Mouse (Mus musculus) hindbrain, embryonic 16.5 days (tissue): ENCODE data around the gene Frrs1l. TPM values are rescaled to one million over a fixed set of nuclear protein-coding genes. Genes with fewer than 3 reads are reported as not detected.

ENCODE experiments used
- ATAC-seq: fragments of 200-750 bp; cut with Nextera tagmentation; 2 replicates; pipeline ENCODE4 v1.8.0; 2017; ENCODE audit warnings: moderate TSS enrichment, moderate library complexity
- H3K27ac ChIP-seq: fragments of 300-500 bp; sonication (generic); 2 replicates; pipeline ENCODE4 v1.5.1; 2014; ENCODE audit warnings: low read depth, mild to moderate bottlenecking, control low read depth, low read length, moderate library complexity
- H3K27me3 ChIP-seq: fragments of 300-500 bp; sonication (generic); replicated peaks from 2 replicates; pipeline ENCODE4 v1.6.1; 2014; ENCODE audit warnings: low read length; ENCODE audit not compliant: control insufficient read depth, insufficient read depth
- H3K36me3 ChIP-seq: fragments of 300-500 bp; sonication (generic); 2 replicates; pipeline ENCODE4 v1.6.1; 2014; ENCODE audit warnings: mild to moderate bottlenecking, low read length, moderate library complexity, mixed read lengths; ENCODE audit not compliant: control insufficient read depth, insufficient read depth
- H3K4me1 ChIP-seq: fragments of 300-500 bp; sonication (generic); 2 replicates; pipeline ENCODE4 v1.6.1; 2014; ENCODE audit warnings: low read depth, low read length; ENCODE audit not compliant: control insufficient read depth, insufficient read depth
- H3K4me2 ChIP-seq: fragments of 300-500 bp; sonication (generic); 2 replicates; pipeline ENCODE4 v1.6.1; 2014; ENCODE audit warnings: mild to moderate bottlenecking, low read length, control low read depth, moderate library complexity
- H3K4me3 ChIP-seq: fragments of 300-500 bp; sonication (generic); 2 replicates; pipeline ENCODE4 v1.5.1; 2014; ENCODE audit warnings: mild to moderate bottlenecking, low read length, control low read depth, moderate library complexity
- H3K9ac ChIP-seq: fragments of 300-500 bp; sonication (generic); 2 replicates; pipeline ENCODE4 v1.6.1; 2014; ENCODE audit warnings: low read depth, mild to moderate bottlenecking, control low read depth, low read length, moderate library complexity
- H3K9me3 ChIP-seq: fragments of 300-500 bp; sonication (generic); 2 replicates; pipeline ENCODE4 v1.6.1; 2014; ENCODE audit warnings: mild to moderate bottlenecking, low read length, moderate library complexity; ENCODE audit not compliant: control insufficient read depth
- WGBS: fragments of 180-500 bp; shearing (Covaris S2); extraction: QIAGEN DNeasy Blood & Tissue Kit; methylation state at CpG from one replicate; pipeline ENCODE4 v1.1.7; 2014; 5-methylcytosine and 5-hydroxymethylcytosine counted together
- polyA plus RNA-seq: library from polyadenylated mRNA; unstranded; fragments of >200 nt; fragmentation: Nextera tagmentation; extraction: Ambion mirVana; gene quantifications from 2 replicates; pipeline ENCODE4 v1.2.1, GENCODE M21; 2015

The Frrs1l gene
- polyA plus RNA-seq, 1 experiment from 2014 or later: 20.7 TPM

DNA sequence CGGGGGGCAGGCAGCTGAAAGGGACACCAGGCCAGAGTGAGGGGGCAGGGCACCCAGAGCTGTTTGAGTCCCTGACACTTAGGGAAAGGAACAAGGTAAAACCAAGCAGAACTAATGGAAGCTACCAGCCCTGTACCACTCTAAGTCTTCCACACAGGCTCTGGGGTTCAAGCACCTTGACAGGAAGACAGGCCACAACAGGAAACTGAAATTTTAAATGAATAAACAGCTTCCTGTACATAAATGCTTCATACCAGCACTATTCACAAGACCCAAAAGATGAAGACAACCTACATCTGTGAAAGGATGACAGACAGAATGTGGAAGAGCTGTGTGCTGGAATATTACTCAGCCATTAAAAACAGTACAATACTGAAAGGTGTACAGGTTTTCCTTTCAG, 54.9 kb downstream of the Frrs1l start:
- Histone ChIP-seq H3K4me1 (no peaks in the 10 kb centered on the region), H3K4me2 (no peak overlapping the region), H3K9me3 (no peaks in the 10 kb centered on the region), H3K27ac (no peak overlapping the region), H3K9ac (no peak overlapping the region), H3K27me3 (no peaks in the 10 kb centered on the region), H3K36me3 (peaks cover 11% of the 10 kb centered on the region), H3K4me3 (no peak overlapping the region)
- ATAC-seq: no peak
- no CpG with 5 or more reads among the region's 1 CpGs for WGBS

- ATAC-seq: no peak
- no peak overlapping the region for H3K27ac ChIP-seq
- 94% methylated on average over 4 of the region's 4 CpGs for WGBS
Observed at GRCm38 (mm10) chr4:56933154-56933553, 57.0 kb downstream of the Frrs1l start.

DNA sequence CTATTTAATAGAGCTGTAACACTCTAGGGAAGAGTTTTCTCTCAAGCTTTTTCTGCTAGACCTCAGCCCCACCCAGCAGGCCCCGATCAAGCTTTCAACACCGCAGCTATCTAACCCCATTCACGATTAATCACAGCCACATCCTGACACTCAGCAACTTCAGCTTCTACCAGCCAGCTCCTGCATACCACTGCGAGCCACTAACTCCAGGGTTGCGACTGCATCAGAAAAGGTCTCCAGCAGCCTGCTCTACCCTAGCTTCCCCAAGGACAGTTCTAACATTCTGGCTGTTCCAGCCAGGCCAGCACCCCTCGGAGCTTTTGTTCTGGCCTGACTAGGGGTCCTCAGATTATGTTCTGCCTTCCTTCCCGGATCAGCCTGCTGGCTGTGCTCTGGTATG, 58.1 kb downstream of the Frrs1l start:
- H3K4me2 ChIP-seq: no peak overlapping the region
- H3K4me3 ChIP-seq: no peak overlapping the region
- 44% methylated on average over 7 of the region's 7 CpGs for WGBS
- no peaks in the 10 kb centered on the region for H3K27me3 ChIP-seq
- H3K9ac ChIP-seq: 0 out of 2 replicates have a peak overlapping the region, but pooled peaks have one; percentile 1
- H3K4me1 ChIP-seq: no peaks in the 10 kb centered on the region; the same call in 1 of the 2 replicates
- peaks cover 11% of the 10 kb centered on the region for H3K36me3 ChIP-seq
- ATAC-seq: no peak
- H3K27ac ChIP-seq: no peak overlapping the region
- H3K9me3 ChIP-seq: no peaks in the 10 kb centered on the region

More at GRCm38 (mm10) chr4:56933154-56933553, 57.0 kb downstream of the Frrs1l start:
- Histone ChIP-seq H3K4me2 (no peak overlapping the region), H3K4me3 (no peak overlapping the region), H3K36me3 (peaks cover 11% of the 10 kb centered on the region), H3K9me3 (no peaks in the 10 kb centered on the region), H3K4me1 (no peaks in the 10 kb centered on the region; the same call in 1 of the 2 replicates), H3K27me3 (no peaks in the 10 kb centered on the region), H3K9ac (no peak overlapping the region)

- Histone ChIP-seq H3K4me1 (no peaks in the 10 kb centered on the region; the same call in 1 of the 2 replicates), H3K27ac (no peak overlapping the region), H3K4me3 (no peak overlapping the region), H3K36me3 (peaks cover 6% of the 10 kb centered on the region), H3K9ac (no peak overlapping the region), H3K27me3 (no peaks in the 10 kb centered on the region), H3K4me2 (no peak overlapping the region), H3K9me3 (no peaks in the 10 kb centered on the region)
- 89% methylated on average over 4 of the region's 4 CpGs for WGBS
- no peak for ATAC-seq
Observed at GRCm38 (mm10) chr4:56930312-56930711, 59.9 kb downstream of the Frrs1l start.

DNA sequence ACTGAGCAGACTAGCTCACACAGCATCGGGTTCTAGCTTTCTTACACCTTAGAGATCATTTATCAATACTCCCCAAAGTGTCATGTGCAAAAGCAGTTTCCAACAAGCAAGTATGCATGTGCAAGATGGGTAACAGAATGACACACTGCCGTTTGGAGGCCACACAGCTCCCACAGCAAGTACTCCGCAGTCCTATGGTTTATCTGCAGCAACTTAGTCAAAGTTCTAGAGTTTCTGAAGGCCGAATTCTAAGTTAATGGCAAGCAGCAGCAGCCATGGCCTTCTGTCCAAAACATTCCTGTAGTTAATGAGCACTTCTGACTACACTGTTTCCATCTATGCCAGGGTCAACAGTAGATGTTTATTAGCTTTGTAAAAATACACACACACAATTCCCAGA, 63.2 kb downstream of the Frrs1l start:
- H3K4me2 ChIP-seq: no peak overlapping the region
- no peaks in the 10 kb centered on the region for H3K27me3 ChIP-seq
- no peak overlapping the region for H3K4me3 ChIP-seq
- H3K9ac ChIP-seq: no peak overlapping the region
- H3K4me1 ChIP-seq: no peaks in the 10 kb centered on the region; the same call in 1 of the 2 replicates
- 88% methylated on average over 4 of the region's 4 CpGs for WGBS
- peaks cover 24% of the 10 kb centered on the region for H3K36me3 ChIP-seq
- H3K27ac ChIP-seq: no peak overlapping the region
- ATAC-seq: no peak
- H3K9me3 ChIP-seq: no peaks in the 10 kb centered on the region

DNA sequence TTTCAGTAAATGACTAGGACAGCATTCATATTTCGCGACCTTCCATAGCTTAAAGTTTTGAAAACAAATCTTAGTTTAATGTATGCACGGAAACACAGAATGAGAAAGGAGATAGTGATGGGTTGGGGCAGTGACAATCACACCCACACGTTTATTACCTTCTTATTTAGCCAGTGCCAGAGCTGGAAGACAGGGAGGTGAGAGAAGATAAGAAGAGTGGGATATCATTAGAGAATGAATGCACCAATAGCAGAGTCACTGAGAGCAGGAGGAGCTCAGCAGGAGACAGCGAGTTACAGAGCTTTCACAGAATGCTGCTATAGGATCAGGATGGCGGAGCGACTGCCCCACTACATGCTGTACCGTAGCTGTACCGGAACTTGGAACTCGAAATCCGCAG, 68.0 kb downstream of the Frrs1l start:
- no peaks in the 10 kb centered on the region for H3K4me1 ChIP-seq
- no peak overlapping the region for H3K27ac ChIP-seq
- no peak overlapping the region for H3K4me2 ChIP-seq
- no peaks in the 10 kb centered on the region for H3K27me3 ChIP-seq
- WGBS: 95% methylated on average over 11 of the region's 11 CpGs
- ATAC-seq: no peak
- H3K9ac ChIP-seq: no peak overlapping the region
- no peak overlapping the region for H3K4me3 ChIP-seq
- H3K36me3 ChIP-seq: peaks cover 24% of the 10 kb centered on the region
- H3K9me3 ChIP-seq: no peaks in the 10 kb centered on the region

DNA sequence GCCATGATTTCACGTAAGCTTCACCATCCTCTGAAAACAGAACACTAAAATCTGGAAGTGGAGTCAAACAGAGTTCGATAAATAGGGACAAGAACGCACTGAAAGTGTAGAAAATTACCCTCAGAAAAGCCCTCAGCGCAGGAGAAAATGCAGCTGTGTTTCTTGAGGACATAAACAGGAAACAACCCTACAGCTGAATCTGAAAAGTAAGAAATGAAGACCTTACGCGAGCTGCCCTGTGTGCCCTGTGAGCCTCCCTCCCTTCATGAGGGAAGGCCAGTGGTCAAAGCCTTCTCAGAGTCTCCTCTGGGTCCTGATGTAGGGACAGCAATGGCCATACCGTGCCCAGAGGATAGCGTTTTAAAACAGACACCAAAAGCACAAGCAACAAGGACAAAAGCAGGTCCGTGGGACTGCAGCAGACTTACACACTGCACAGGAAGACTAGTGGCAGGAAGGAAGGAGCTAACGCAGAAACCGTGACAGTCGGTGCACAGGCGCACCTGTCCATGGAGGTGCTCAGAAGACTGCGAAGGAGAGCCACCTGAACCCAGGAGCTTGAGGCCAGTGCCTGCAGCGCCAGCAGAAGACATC, 74.4 kb downstream of the Frrs1l start:
- H3K4me1 ChIP-seq: no peaks in the 10 kb centered on the region
- no peak overlapping the region for H3K4me2 ChIP-seq
- no peaks in the 10 kb centered on the region for H3K27me3 ChIP-seq
- H3K9me3 ChIP-seq: no peaks in the 10 kb centered on the region
- H3K36me3 ChIP-seq: peaks cover 19% of the 10 kb centered on the region
- no peak for ATAC-seq
- H3K27ac ChIP-seq: no peak overlapping the region
- 93% methylated on average over 15 of the region's 15 CpGs for WGBS
- no peak overlapping the region for H3K9ac ChIP-seq
- H3K4me3 ChIP-seq: no peak overlapping the region

DNA sequence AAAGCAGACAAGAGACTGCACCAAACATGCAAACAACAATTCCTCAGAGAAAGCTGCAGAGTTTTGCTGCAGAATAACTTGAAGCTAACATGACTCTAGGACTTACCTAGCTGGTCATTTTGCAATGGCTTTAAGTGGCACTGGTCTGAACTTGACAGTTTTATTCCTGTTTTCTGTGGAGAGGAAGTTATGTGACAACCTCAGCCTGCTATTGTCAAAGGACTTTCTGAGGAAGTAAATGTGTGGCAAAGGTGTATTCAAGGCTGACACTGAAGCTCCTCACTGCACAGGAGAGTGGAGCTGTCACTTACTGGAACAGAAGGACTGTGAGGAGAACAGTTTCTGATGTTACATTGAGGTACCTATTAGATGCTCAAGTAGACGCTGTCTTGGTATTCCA, 75.4 kb downstream of the Frrs1l start:
- Histone ChIP-seq H3K27me3 (no peaks in the 10 kb centered on the region), H3K9ac (no peak overlapping the region), H3K36me3 (peaks cover 21% of the 10 kb centered on the region), H3K9me3 (no peaks in the 10 kb centered on the region), H3K4me3 (no peak overlapping the region), H3K27ac (no peak overlapping the region), H3K4me2 (no peak overlapping the region), H3K4me1 (no peaks in the 10 kb centered on the region)
- no peak for ATAC-seq
- 73% methylated on average over 1 of the region's 1 CpGs for WGBS

GRCm38 (mm10) chr4:56914338-56914737, 75.9 kb downstream of the Frrs1l start:
- H3K4me3 ChIP-seq: no peak overlapping the region
- 96% methylated on average over 6 of the region's 6 CpGs for WGBS
- no peaks in the 10 kb centered on the region for H3K27me3 ChIP-seq
- H3K27ac ChIP-seq: no peak overlapping the region
- H3K36me3 ChIP-seq: peaks cover 22% of the 10 kb centered on the region
- no peak overlapping the region for H3K4me2 ChIP-seq
- no peak overlapping the region for H3K9ac ChIP-seq
- no peaks in the 10 kb centered on the region for H3K4me1 ChIP-seq
- H3K9me3 ChIP-seq: no peaks in the 10 kb centered on the region
- no peak for ATAC-seq
